Mouse (Mus musculus) lung, adult 2 months (tissue): Measurements from ENCODE around the gene Cd82.
A peak's percentile ranks its signal among the peaks of the same experiment; 100 is the strongest.

Experiments
- CTCF ChIP-seq: fragments of 200-500 bp; IDR thresholded peaks from 2 replicates; pipeline ENCODE4 v1.5.1; 2011; ENCODE audit warnings: mild to moderate bottlenecking, low read length, control low read depth; ENCODE audit not compliant: insufficient read depth
- POLR2A ChIP-seq: fragments of 200-500 bp; IDR thresholded peaks from 2 replicates; pipeline ENCODE4 v1.6.1; 2011; ENCODE audit warnings: low read depth, mild to moderate bottlenecking, control low read depth, low read length, borderline replicate concordance; ENCODE audit errors: extremely low read depth

GRCm38 (mm10) chr2:93404169-93404568 is 58.8 kb downstream of the Cd82 start:
- TF ChIP-seq CTCF, result peak; percentile 47
- no peak for TF ChIP-seq POLR2A
